8 mouse cellular contexts compared by ENCODE assay signal in genomic region chr2:71529511-71530351, GRCm38 (mm10). TPM values are rescaled to one million over a fixed set of nuclear protein-coding genes. Genes with fewer than 3 reads are reported as not detected.
DNase-seq lines count a peak whose midpoint lies in the region; ATAC-seq and TF ChIP-seq lines count a peak whose summit lies in the region.

No protein-coding gene starts in this region.

- H3K27ac ChIP-seq in embryonic facial prominence, embryonic 12.5 days, result peak overlapping the region; percentile 88
- H3K27ac ChIP-seq in neural tube, embryonic 15.5 days (replicated peaks), result no peak overlapping the region

- no peak for TF ChIP-seq POLR2A in lung, adult 2 months (IDR thresholded peaks at IDR 0.05; ENCODE audit: borderline replicate concordance, extremely low read depth, low read depth, low read length)

- no peaks in the 10 kb centered on the region for H3K36me3 ChIP-seq in embryonic facial prominence, embryonic 12.5 days
- H3K36me3 ChIP-seq in neural tube, embryonic 15.5 days, result no peaks in the 10 kb centered on the region

- under 1% methylated on average over 60 of the region's 60 CpGs for WGBS in embryonic facial prominence, embryonic 12.5 days
- WGBS in lung, adult 2 months, result 2% methylated on average over 60 of the region's 60 CpGs
- under 1% methylated on average over 50 of the region's 60 CpGs for WGBS in neural tube, embryonic 15.5 days

- H3K9ac ChIP-seq in embryonic facial prominence, embryonic 12.5 days, result peak overlapping the region; percentile 79
- H3K9ac ChIP-seq in neural tube, embryonic 15.5 days (replicated peaks), result no peak overlapping the region

- H3K4me3 ChIP-seq in embryonic facial prominence, embryonic 12.5 days, result peak overlapping the region; percentile 43
- peak overlapping the region; percentile 13 for H3K4me3 ChIP-seq in lung, adult 2 months (replicated peaks; ENCODE audit: extremely low read depth, low read depth, low read length)
- peak overlapping the region; percentile 33 for H3K4me3 ChIP-seq in neural tube, embryonic 15.5 days (replicated peaks)

- H3K4me2 ChIP-seq in embryonic facial prominence, embryonic 12.5 days (replicated peaks), result peak overlapping the region; percentile 82
- peak overlapping the region; percentile 60 for H3K4me2 ChIP-seq in neural tube, embryonic 15.5 days

- 0 out of 2 replicates have a peak, but pooled peaks cover 7% of the 10 kb centered on the region for H3K4me1 ChIP-seq in embryonic facial prominence, embryonic 12.5 days
- H3K4me1 ChIP-seq in lung, adult 2 months (ENCODE audit: control insufficient read depth, insufficient read depth, low read length), result peaks cover 10% of the 10 kb centered on the region
- peaks cover 19% of the 10 kb centered on the region for H3K4me1 ChIP-seq in neural tube, embryonic 15.5 days

- H3K27me3 ChIP-seq in embryonic facial prominence, embryonic 12.5 days, result peaks cover 80% of the 10 kb centered on the region
- peaks cover 97% of the 10 kb centered on the region for H3K27me3 ChIP-seq in neural tube, embryonic 15.5 days (replicated peaks)

- no peak for TF ChIP-seq CTCF in lung, adult 2 months (IDR thresholded peaks at IDR 0.05; ENCODE audit: insufficient read depth, low read length)

- DNase-seq in 3T3-L1 (ENCODE audit: low read depth, low spot score) (peak; percentile 97), NIH3T3 (ENCODE audit: low read depth) (peak; percentile 97)
- peak; percentile 66 to 72 for DNase-seq in heart, adult 9 months (ENCODE audit: low spot score in 2 of 2)
- DNase-seq in kidney, adult 8-10 months, result peak; percentile 64 to 66
- DNase-seq in lung, adult 2 months, result peak; percentile 39
- DNase-seq in cerebellum, adult 8-10 months, result no peak

- no peaks in the 10 kb centered on the region for H3K9me3 ChIP-seq in embryonic facial prominence, embryonic 12.5 days
- H3K9me3 ChIP-seq in neural tube, embryonic 15.5 days (replicated peaks), result no peaks in the 10 kb centered on the region

- ATAC-seq in embryonic facial prominence, embryonic 12.5 days (ENCODE audit: insufficient number of reproducible peaks, insufficient read depth, low FRiP score, low TSS enrichment), result peak; percentile 85
- peak; percentile 65; the same call in 1 of the 2 replicates for ATAC-seq in neural tube, embryonic 15.5 days (ENCODE audit: low FRiP score)

RNA-seq across cellular contexts. Expression of gene Dlx1, which starts 1.8 kb away (rescaled TPM):
- polyA plus RNA-seq in embryonic facial prominence, embryonic 12.5 days (2016; fragmentation: Nextera tagmentation; extraction: Ambion mirVana), result 65.4 and 87.0 TPM in 2 replicates
- polyA plus RNA-seq in lung, adult 2 months (2012; rRNA removed), result 0.29 and 0.43 TPM in 2 replicates
- 0.13 and 1.3 TPM in 2 replicates for polyA plus RNA-seq in neural tube, embryonic 15.5 days (2015; fragmentation: Nextera tagmentation; extraction: Ambion mirVana)

RNA-seq across cellular contexts. Expression of gene Dlx2, which starts 16.8 kb away (rescaled TPM):
- polyA plus RNA-seq in embryonic facial prominence, embryonic 12.5 days (2016; fragmentation: Nextera tagmentation; extraction: Ambion mirVana), result 21.9 and 29.7 TPM in 2 replicates
- polyA plus RNA-seq in lung, adult 2 months (2012; rRNA removed), result 0.04 TPM in 1 of 2 replicates, not detected in the other
- polyA plus RNA-seq in neural tube, embryonic 15.5 days (2015; fragmentation: Nextera tagmentation; extraction: Ambion mirVana), result 0.08 and 1.1 TPM in 2 replicates

Comparison
In these comparisons a context has a peak if more than half of its experiments do, and no peak if none do; other contexts are left out.
1. RNA of gene Dlx1, which starts 1.8 kb away (polyA plus RNA-seq): 65.4 to 87.0 TPM in embryonic facial prominence, embryonic 12.5 days; 0.29 to 0.43 TPM in lung, adult 2 months and 0.13 to 1.3 TPM in neural tube, embryonic 15.5 days; every median in the first group is over 10 times any median in the second.
2. RNA of gene Dlx2, which starts 16.8 kb away (polyA plus RNA-seq): 21.9 to 29.7 TPM in embryonic facial prominence, embryonic 12.5 days; 0.08 to 1.1 TPM in neural tube, embryonic 15.5 days and 0.04 TPM in lung, adult 2 months; every median in the first group is over 10 times any median in the second.
3. Peak in every context shown above with its lines, with median percentiles within 50 percentile points of each other: H3K4me3 ChIP-seq.